Mouse (Mus musculus): Measurements from ENCODE around the gene Rundc3a. TPM values are rescaled to one million over a fixed set of nuclear protein-coding genes. Genes with fewer than 3 reads are reported as not detected.

Rundc3a gene
- polyA plus RNA-seq, 1 experiment, result 446 TPM

GRCm38 (mm10) chr11:102396263-102396662 lies 3.1 kb downstream of the Rundc3a start:
- Histone ChIP-seq H3K4me3 (replicated peaks; ENCODE audit: insufficient read depth, low read depth, low read length) (peak overlapping the region; percentile 84), H3K4me1 (ENCODE audit: control insufficient read depth, insufficient read depth, low read length) (peaks cover 27% of the 10 kb centered on the region), H3K27me3 (ENCODE audit: control insufficient read depth, insufficient read depth, low read length) (no peaks in the 10 kb centered on the region), H3K27ac (ENCODE audit: insufficient read depth, low read length) (peak overlapping the region; percentile 64)
- TF ChIP-seq CTCF (IDR thresholded peaks at IDR 0.05; ENCODE audit: borderline replicate concordance, insufficient read depth, low read depth, low read length), result no peak
- TF ChIP-seq POLR2A (IDR thresholded peaks at IDR 0.05; ENCODE audit: borderline replicate concordance, insufficient read depth, low read length), result no peak
- DNase-seq, result peak; percentile 52 to 56
- WGBS, result 9% methylated on average over 6 of the region's 6 CpGs

- TF ChIP-seq POLR2A (IDR thresholded peaks at IDR 0.05; ENCODE audit: borderline replicate concordance, insufficient read depth, low read length), result no peak
- TF ChIP-seq CTCF (IDR thresholded peaks at IDR 0.05; ENCODE audit: borderline replicate concordance, insufficient read depth, low read depth, low read length), result no peak
- WGBS, result 10% methylated on average over 7 of the region's 7 CpGs
- peak overlapping the region; percentile 84 for H3K4me3 ChIP-seq (replicated peaks; ENCODE audit: insufficient read depth, low read depth, low read length)
- no peaks in the 10 kb centered on the region for H3K27me3 ChIP-seq (ENCODE audit: control insufficient read depth, insufficient read depth, low read length)
- peak overlapping the region; percentile 64 for H3K27ac ChIP-seq (ENCODE audit: insufficient read depth, low read length)
- DNase-seq, result peak in 1 of 2 experiments; percentile 44
- H3K4me1 ChIP-seq (ENCODE audit: control insufficient read depth, insufficient read depth, low read length), result peaks cover 28% of the 10 kb centered on the region
Measured at GRCm38 (mm10) chr11:102396671-102397141, 3.5 kb downstream of the Rundc3a start.

- Histone ChIP-seq H3K27me3 (ENCODE audit: control insufficient read depth, insufficient read depth, low read length) (no peaks in the 10 kb centered on the region), H3K4me3 (replicated peaks; ENCODE audit: insufficient read depth, low read depth, low read length) (peak overlapping the region; percentile 1), H3K27ac (ENCODE audit: insufficient read depth, low read length) (peak overlapping the region; percentile 42), H3K4me1 (ENCODE audit: control insufficient read depth, insufficient read depth, low read length) (peaks cover 34% of the 10 kb centered on the region)
- 29% methylated on average over 20 of the region's 20 CpGs for WGBS
- TF ChIP-seq POLR2A (IDR thresholded peaks at IDR 0.05; ENCODE audit: borderline replicate concordance, insufficient read depth, low read length) (peak; percentile 20; the same call in 1 of the 2 replicates), CTCF (IDR thresholded peaks at IDR 0.05; ENCODE audit: borderline replicate concordance, insufficient read depth, low read depth, low read length) (no peak)
- DNase-seq, result peak; percentile 66 to 86
Measured at GRCm38 (mm10) chr11:102398007-102398825, 5.0 kb downstream of the Rundc3a start.

- H3K4me1 ChIP-seq (ENCODE audit: control insufficient read depth, insufficient read depth, low read length), result peaks cover 34% of the 10 kb centered on the region
- no peak for TF ChIP-seq CTCF (IDR thresholded peaks at IDR 0.05; ENCODE audit: borderline replicate concordance, insufficient read depth, low read depth, low read length)
- TF ChIP-seq POLR2A (IDR thresholded peaks at IDR 0.05; ENCODE audit: borderline replicate concordance, insufficient read depth, low read length), result no peak
- 29% methylated on average over 15 of the region's 15 CpGs for WGBS
- no peak overlapping the region for H3K27ac ChIP-seq (ENCODE audit: insufficient read depth, low read length)
- H3K27me3 ChIP-seq (ENCODE audit: control insufficient read depth, insufficient read depth, low read length), result no peaks in the 10 kb centered on the region
- H3K4me3 ChIP-seq (replicated peaks; ENCODE audit: insufficient read depth, low read depth, low read length), result no peak overlapping the region
- peak in 1 of 2 experiments; percentile 30 for DNase-seq
Measured at GRCm38 (mm10) chr11:102399107-102399506, 5.9 kb downstream of the Rundc3a start.

GRCm38 (mm10) chr11:102399610-102400072 lies 6.4 kb downstream of the Rundc3a start:
- Histone ChIP-seq H3K4me1 (ENCODE audit: control insufficient read depth, insufficient read depth, low read length) (peaks cover 38% of the 10 kb centered on the region), H3K27ac (ENCODE audit: insufficient read depth, low read length) (no peak overlapping the region), H3K4me3 (replicated peaks; ENCODE audit: insufficient read depth, low read depth, low read length) (no peak overlapping the region), H3K27me3 (ENCODE audit: control insufficient read depth, insufficient read depth, low read length) (no peaks in the 10 kb centered on the region)
- TF ChIP-seq CTCF (IDR thresholded peaks at IDR 0.05; ENCODE audit: borderline replicate concordance, insufficient read depth, low read depth, low read length) (no peak), POLR2A (IDR thresholded peaks at IDR 0.05; ENCODE audit: borderline replicate concordance, insufficient read depth, low read length) (no peak)
- WGBS, result 31% methylated on average over 34 of the region's 34 CpGs
- DNase-seq, result peak; percentile 31 to 54

GRCm38 (mm10) chr11:102400513-102401084 lies 7.4 kb downstream of the Rundc3a start:
- Histone ChIP-seq H3K27ac (ENCODE audit: insufficient read depth, low read length) (no peak overlapping the region), H3K27me3 (ENCODE audit: control insufficient read depth, insufficient read depth, low read length) (no peaks in the 10 kb centered on the region), H3K4me1 (ENCODE audit: control insufficient read depth, insufficient read depth, low read length) (peaks cover 43% of the 10 kb centered on the region), H3K4me3 (replicated peaks; ENCODE audit: insufficient read depth, low read depth, low read length) (no peak overlapping the region)
- TF ChIP-seq POLR2A (IDR thresholded peaks at IDR 0.05; ENCODE audit: borderline replicate concordance, insufficient read depth, low read length), result no peak
- no peak for TF ChIP-seq CTCF (IDR thresholded peaks at IDR 0.05; ENCODE audit: borderline replicate concordance, insufficient read depth, low read depth, low read length)
- peak; percentile 22 to 35 for DNase-seq
- WGBS, result 55% methylated on average over 12 of the region's 12 CpGs

GRCm38 (mm10) chr11:102401898-102402500 lies 8.8 kb downstream of the Rundc3a start:
- no peak overlapping the region for H3K4me3 ChIP-seq (replicated peaks; ENCODE audit: insufficient read depth, low read depth, low read length)
- peak; percentile 32 to 40 for DNase-seq
- WGBS, result 30% methylated on average over 12 of the region's 12 CpGs
- peaks cover 45% of the 10 kb centered on the region for H3K4me1 ChIP-seq (ENCODE audit: control insufficient read depth, insufficient read depth, low read length)
- no peaks in the 10 kb centered on the region for H3K27me3 ChIP-seq (ENCODE audit: control insufficient read depth, insufficient read depth, low read length)
- H3K27ac ChIP-seq (ENCODE audit: insufficient read depth, low read length), result no peak overlapping the region
- no peak for TF ChIP-seq CTCF (IDR thresholded peaks at IDR 0.05; ENCODE audit: borderline replicate concordance, insufficient read depth, low read depth, low read length)
- no peak for TF ChIP-seq POLR2A (IDR thresholded peaks at IDR 0.05; ENCODE audit: borderline replicate concordance, insufficient read depth, low read length)
